Mouse (Mus musculus) CH12.LX (cell line): ENCODE data around the gene Traf3. TPM values are rescaled to one million over a fixed set of nuclear protein-coding genes. Genes with fewer than 3 reads are reported as not detected.

Experiments used
- DNase-seq: peaks from one replicate; pipeline ENCODE4 v3.0.0-alpha.2; 2013; ENCODE audit errors: extremely low read depth
- H3K27ac ChIP-seq: 2 replicates; pipeline ENCODE4 v1.5.1; 2012; ENCODE audit warnings: low read depth, mild to moderate bottlenecking, control low read depth, moderate library complexity; ENCODE audit not compliant: insufficient read depth
- H3K27me3 ChIP-seq: replicated peaks from 2 replicates; pipeline ENCODE3; 2012; ENCODE audit warnings: inconsistent platforms
- H3K36me3 ChIP-seq, 2 experiments: replicated peaks in 1 of 2; 2 replicates each; pipeline versions ENCODE3 to v1.6.1; 2012; ENCODE audit warnings: inconsistent platforms in 1 of 2, low read length in 1 of 2, mild to moderate bottlenecking in 1 of 2, mixed read lengths in 1 of 2, moderate library complexity in 1 of 2; ENCODE audit not compliant: control insufficient read depth in 1 of 2, insufficient read depth in 1 of 2
- H3K4me1 ChIP-seq, 2 experiments: 2 replicates each; pipeline ENCODE4 v1.6.1; 2012; ENCODE audit warnings: inconsistent platforms in 1 of 2, moderate library complexity in 1 of 2; ENCODE audit not compliant: insufficient read depth in 2 of 2, control insufficient read depth in 1 of 2
- H3K4me2 ChIP-seq: 2 replicates; pipeline ENCODE4 v1.6.1; 2012; ENCODE audit warnings: low read depth, mild to moderate bottlenecking, control low read depth; ENCODE audit not compliant: poor library complexity, insufficient read depth, severe bottlenecking
- H3K4me3 ChIP-seq, 3 experiments: fragments of 150-350 bp in 1 of 3; sonication (generic) in 1 of 3; replicated peaks in 1 of 3; 2 replicates each; pipeline versions ENCODE3 to v1.5.1; 2011 to 2012; ENCODE audit warnings: low read depth in 2 of 3, low read length in 2 of 3, mild to moderate bottlenecking in 2 of 3, moderate library complexity in 2 of 3, control low read depth in 1 of 3, improper control_type of control experiment in 1 of 3, inconsistent platforms in 1 of 3, mixed read lengths in 1 of 3; ENCODE audit not compliant: poor library complexity in 1 of 3
- H3K79me2 ChIP-seq: replicated peaks from 2 replicates; pipeline ENCODE4 v1.6.1; 2012; ENCODE audit warnings: mild to moderate bottlenecking, moderate library complexity; ENCODE audit not compliant: control insufficient read depth, poor library complexity, insufficient read depth, severe bottlenecking; ENCODE audit errors: extremely low read depth
- H3K9ac ChIP-seq: 2 replicates; pipeline ENCODE4 v1.6.1; 2012; ENCODE audit warnings: low read depth, mild to moderate bottlenecking, control low read depth, moderate library complexity; ENCODE audit not compliant: insufficient read depth
- H3K9me3 ChIP-seq: replicated peaks from 2 replicates; pipeline ENCODE3; 2012; ENCODE audit warnings: low read length, inconsistent platforms, mixed read lengths
- CHD1 ChIP-seq: IDR thresholded peaks from 2 replicates; pipeline ENCODE4 v1.6.1; 2012; ENCODE audit warnings: low read depth, low read length, improper control_type of control experiment, inconsistent platforms
- CTCF ChIP-seq, 2 experiments: IDR thresholded peaks in 1 of 2; conservative IDR thresholded peaks in 1 of 2; 2 replicates each; pipeline ENCODE4 v1.5.1; 2011 to 2012; ENCODE audit warnings: low read depth in 2 of 2, low read length in 2 of 2, improper control_type of control experiment in 1 of 2, inconsistent platforms in 1 of 2, mild to moderate bottlenecking in 1 of 2, moderate library complexity in 1 of 2
- ELF1 ChIP-seq: IDR thresholded peaks from 2 replicates; pipeline ENCODE4 v1.6.1; 2014; ENCODE audit warnings: low read depth, mild to moderate bottlenecking, inconsistent platforms, low read length, improper control_type of control experiment
- EP300 ChIP-seq: IDR thresholded peaks from 2 replicates; pipeline ENCODE4 v1.6.1; 2011; ENCODE audit warnings: low read length, improper control_type of control experiment
- ETS1 ChIP-seq: conservative IDR thresholded peaks from 2 replicates; pipeline ENCODE4 v1.6.1; 2012; ENCODE audit warnings: low read depth, mild to moderate bottlenecking, inconsistent platforms, low read length, improper control_type of control experiment, moderate library complexity
- GABPA ChIP-seq: IDR thresholded peaks from 2 replicates; pipeline ENCODE4 v1.6.1; 2012; ENCODE audit warnings: low read depth, low read length, improper control_type of control experiment, inconsistent platforms; ENCODE audit not compliant: insufficient replicate concordance
- HCFC1 ChIP-seq: IDR thresholded peaks from 2 replicates; pipeline ENCODE4 v1.6.1; 2012; ENCODE audit warnings: low read depth, mild to moderate bottlenecking, inconsistent platforms, low read length, improper control_type of control experiment
- IRF4 ChIP-seq: IDR thresholded peaks from 2 replicates; pipeline ENCODE4 v1.6.1; 2014; ENCODE audit warnings: low read depth, mild to moderate bottlenecking, inconsistent platforms, low read length, improper control_type of control experiment
- JUND ChIP-seq: conservative IDR thresholded peaks from 2 replicates; pipeline ENCODE4 v1.6.1; 2011; ENCODE audit warnings: low read depth, low read length, improper control_type of control experiment
- KAT2A ChIP-seq: IDR thresholded peaks from 2 replicates; pipeline ENCODE4 v1.6.1; 2012; ENCODE audit warnings: low read length, improper control_type of control experiment, inconsistent platforms; ENCODE audit not compliant: insufficient replicate concordance
- MAX ChIP-seq: IDR thresholded peaks from 2 replicates; pipeline ENCODE4 v1.6.1; 2011; ENCODE audit warnings: low read length, improper control_type of control experiment
- MAZ ChIP-seq: IDR thresholded peaks from 2 replicates; pipeline ENCODE4 v1.6.1; 2012; ENCODE audit warnings: low read depth, mild to moderate bottlenecking, inconsistent platforms, low read length, improper control_type of control experiment, moderate library complexity
- MEF2A ChIP-seq: IDR thresholded peaks from 2 replicates; pipeline ENCODE4 v1.6.1; 2014; ENCODE audit warnings: low read depth, mild to moderate bottlenecking, inconsistent platforms, low read length, improper control_type of control experiment, borderline replicate concordance
- MXI1 ChIP-seq: IDR thresholded peaks from 2 replicates; pipeline ENCODE4 v1.6.1; 2011; ENCODE audit warnings: mild to moderate bottlenecking, low read depth, low read length, improper control_type of control experiment
- NELFE ChIP-seq: IDR thresholded peaks from 2 replicates; pipeline ENCODE4 v1.6.1; 2011; ENCODE audit warnings: low read depth, low read length, improper control_type of control experiment
- NRF1 ChIP-seq: IDR thresholded peaks from 2 replicates; pipeline ENCODE4 v1.6.1; 2014; ENCODE audit warnings: low read depth, mild to moderate bottlenecking, inconsistent platforms, low read length, improper control_type of control experiment, moderate library complexity
- PAX5 ChIP-seq: IDR thresholded peaks from 2 replicates; pipeline ENCODE4 v1.6.1; 2012; ENCODE audit warnings: low read length, inconsistent platforms, mixed read lengths
- RCOR1 ChIP-seq: conservative IDR thresholded peaks from 2 replicates; pipeline ENCODE4 v1.6.1; 2012; ENCODE audit warnings: low read depth, mild to moderate bottlenecking, inconsistent platforms, low read length, improper control_type of control experiment
- SIN3A ChIP-seq: IDR thresholded peaks from 2 replicates; pipeline ENCODE4 v1.6.1; 2012; ENCODE audit warnings: low read length, improper control_type of control experiment, inconsistent platforms
- TBP ChIP-seq: conservative IDR thresholded peaks from 2 replicates; pipeline ENCODE4 v1.6.1; 2011; ENCODE audit warnings: low read depth, low read length, improper control_type of control experiment
- USF2 ChIP-seq: conservative IDR thresholded peaks from 2 replicates; pipeline ENCODE4 v1.6.1; 2011; ENCODE audit warnings: low read depth, low read length, improper control_type of control experiment
- ZMIZ1 ChIP-seq: IDR thresholded peaks from 2 replicates; pipeline ENCODE4 v1.6.1; 2012; ENCODE audit warnings: low read depth, mild to moderate bottlenecking, inconsistent platforms, low read length, improper control_type of control experiment
- ZNF384 ChIP-seq: IDR thresholded peaks from 2 replicates; pipeline ENCODE4 v1.6.1; 2012; ENCODE audit warnings: low read depth, low read length, improper control_type of control experiment, inconsistent platforms
- dilution Hi-C: fragments of 300-500 bp; cut with MboI; formaldehyde crosslinking; loops from 2 replicates; pipeline ENCODE4 v1.14.3; 2020; ENCODE audit warnings: low sequenced_read_pairs; ENCODE audit not compliant: extremely low pct_unique_long_range_greater_than_20kb, extremely low pct_ligation_motif_present
- in situ Hi-C: fragments of 300-500 bp; cut with MboI; formaldehyde crosslinking; loops from 3 replicates; pipeline ENCODE4 v1.14.3; 2019; ENCODE audit warnings: low sequenced_read_pairs, low pct_ligation_motif_present, low pct_unique_long_range_greater_than_20kb, mixed read lengths
- polyA plus RNA-seq: library from polyadenylated mRNA; unstranded; fragments of >175 nt; gene quantifications from 2 replicates; pipeline ENCODE4 v1.2.1, GENCODE M21; 2012; ENCODE audit warnings: low read depth; ENCODE audit not compliant: insufficient read length
- total RNA-seq, 2 experiments: library from RNA; depleted of rRNA; stranded (reverse); fragments of 300-350 nt in 1 of 2; fragments of >200 nt in 1 of 2; gene quantifications; 2 replicates each; pipeline ENCODE4 v1.2.3; 2012 to 2014

Traf3 gene
- total and polyA plus RNA-seq, 3 experiments: 10.9 to 33.1 (median 17.5) TPM

DNA sequence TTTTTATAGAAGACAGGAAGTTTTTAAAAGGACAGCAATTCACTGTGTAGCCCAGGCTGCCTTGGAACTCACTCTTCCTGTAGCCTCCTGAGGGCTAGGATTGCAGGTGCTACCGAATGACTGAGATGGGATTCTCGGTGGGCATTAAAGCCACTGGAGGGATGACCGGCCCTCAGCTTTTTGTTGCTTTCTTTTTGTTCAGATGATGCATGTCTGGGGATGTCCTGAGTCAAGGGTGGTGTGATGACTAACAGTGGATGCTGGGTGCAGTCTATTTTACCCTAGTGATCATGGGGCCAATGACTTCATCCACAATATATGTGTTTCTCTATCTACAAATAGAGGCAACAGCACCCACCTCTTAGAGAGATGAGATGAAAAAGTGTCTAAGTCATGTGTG is 20.8 kb downstream of the Traf3 start:
- no peak for DNase-seq
- H3K4me1 ChIP-seq: peaks cover 9 to 58% of the 10 kb centered on the region in 2 experiments
- H3K9ac ChIP-seq: no peak overlapping the region
- H3K27ac ChIP-seq: no peak overlapping the region
- no peak for TF ChIP-seq JUND
- no peak for TF ChIP-seq HCFC1
- no peak for TF ChIP-seq RCOR1
- TF ChIP-seq PAX5: no peak
- no peak for TF ChIP-seq ZMIZ1
- TF ChIP-seq ELF1: no peak
- no peak for TF ChIP-seq NELFE
- TF ChIP-seq NRF1: no peak
- no peak for TF ChIP-seq CTCF (conservative IDR thresholded peaks at IDR 0.05 in 1 of 2, IDR thresholded peaks at IDR 0.05 in 1 of 2; ENCODE audit: low read depth in 2 of 2, low read length in 2 of 2)
- TF ChIP-seq CHD1: no peak
- TF ChIP-seq EP300: no peak
- TF ChIP-seq MEF2A: no peak
- TF ChIP-seq MAZ: no peak
- TF ChIP-seq KAT2A: no peak
- TF ChIP-seq ETS1: no peak
- TF ChIP-seq GABPA: no peak
- TF ChIP-seq SIN3A: no peak
- TF ChIP-seq MXI1: no peak
- TF ChIP-seq ZNF384: no peak
- TF ChIP-seq IRF4: no peak
- no peaks in the 10 kb centered on the region for H3K9me3 ChIP-seq
- H3K27me3 ChIP-seq: no peaks in the 10 kb centered on the region
- no peak overlapping the region for H3K4me2 ChIP-seq
- H3K79me2 ChIP-seq: peaks cover 50% of the 10 kb centered on the region
- dilution Hi-C loops (no loop called here), in situ Hi-C loops (no loop called here)
- no peak overlapping the region for H3K4me3 ChIP-seq
- H3K36me3 ChIP-seq: peaks cover 16 to 83% of the 10 kb centered on the region in 2 experiments

DNA sequence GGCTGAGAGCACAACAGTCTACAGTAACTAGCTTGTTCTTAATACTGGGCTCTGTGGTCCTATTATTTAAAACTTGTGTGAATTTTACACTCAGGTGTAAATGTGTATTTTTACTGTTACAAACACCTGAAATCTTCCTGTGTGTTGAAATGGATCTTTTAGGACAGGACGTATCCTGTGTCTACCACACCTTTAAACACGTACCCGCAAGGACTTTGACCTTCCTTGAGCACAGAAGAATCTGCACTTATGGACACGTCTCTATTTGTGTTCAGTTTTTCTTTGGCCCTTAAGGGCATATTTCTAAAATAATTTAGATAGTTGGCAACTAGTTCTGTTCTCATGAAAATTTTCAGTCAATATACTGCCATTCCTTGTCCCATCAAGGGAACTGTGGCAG is 22.1 kb downstream of the Traf3 start:
- dilution Hi-C loops: no loop called here

More for the DNA sequence above, 22.1 kb downstream of the Traf3 start:
- Histone ChIP-seq H3K4me1 (peaks cover 6 to 47% of the 10 kb centered on the region in 2 experiments), H3K27ac (no peak overlapping the region), H3K9me3 (no peaks in the 10 kb centered on the region), H3K4me3 (no peak overlapping the region), H3K36me3 (peaks cover 14 to 86% of the 10 kb centered on the region in 2 experiments), H3K79me2 (peaks cover 45% of the 10 kb centered on the region), H3K9ac (no peak overlapping the region), H3K27me3 (no peaks in the 10 kb centered on the region), H3K4me2 (no peak overlapping the region)
- DNase-seq: no peak
- TF ChIP-seq NELFE (no peak), ELF1 (no peak), MAX (no peak), IRF4 (no peak), TBP (no peak), MEF2A (no peak), USF2 (no peak), RCOR1 (no peak)
- in situ Hi-C loops: no loop called here
